Mouse (Mus musculus): ENCODE data around the gene Rai14. TPM values are rescaled to one million over a fixed set of nuclear protein-coding genes. Genes with fewer than 3 reads are reported as not detected.

Gene Rai14
- polyA plus RNA-seq, 1 experiment, result 27.4 TPM

GRCm38 (mm10) chr15:10640721-10641120, 73.7 kb downstream of the Rai14 start:
- Histone ChIP-seq H3K4me2 (ENCODE audit: low read depth) (no peak overlapping the region), H3K4me3 (no peak overlapping the region), H3K36me3 (ENCODE audit: control insufficient read depth, insufficient read depth) (peaks cover 14% of the 10 kb centered on the region), H3ac (ENCODE audit: control insufficient read depth, insufficient read length) (no peak overlapping the region), H3K27me3 (ENCODE audit: control insufficient read depth, insufficient read depth, insufficient read length) (no peaks in the 10 kb centered on the region), H3K79me2 (ENCODE audit: control insufficient read depth, insufficient read depth) (peaks cover 72% of the 10 kb centered on the region)
- no peak for TF ChIP-seq MYOD1 (IDR thresholded peaks at IDR 0.05; ENCODE audit: control insufficient read depth in 1 of 3, insufficient read length in 2 of 3, low read depth in 2 of 3)

- H3K79me2 ChIP-seq (ENCODE audit: control insufficient read depth, insufficient read depth), result peaks cover 51% of the 10 kb centered on the region
- no peak overlapping the region for H3ac ChIP-seq (ENCODE audit: control insufficient read depth, insufficient read length)
- peaks cover 11% of the 10 kb centered on the region for H3K36me3 ChIP-seq (ENCODE audit: control insufficient read depth, insufficient read depth)
- no peak overlapping the region for H3K4me3 ChIP-seq
- H3K27me3 ChIP-seq (ENCODE audit: control insufficient read depth, insufficient read depth, insufficient read length), result no peaks in the 10 kb centered on the region
- TF ChIP-seq TCF12 (IDR thresholded peaks at IDR 0.05; ENCODE audit: insufficient read depth, poor library complexity, severe bottlenecking) (no peak), REST (IDR thresholded peaks at IDR 0.05; ENCODE audit: insufficient read depth, insufficient read length) (no peak), MAX (IDR thresholded peaks at IDR 0.05; ENCODE audit: low read depth) (no peak), E2F4 (IDR thresholded peaks at IDR 0.05; ENCODE audit: insufficient read depth) (no peak), MYOG (IDR thresholded peaks at IDR 0.05; ENCODE audit: control insufficient read depth in 1 of 3, insufficient read depth in 1 of 3, insufficient read length in 2 of 3, low read depth in 2 of 3) (no peak), USF1 (IDR thresholded peaks at IDR 0.05; ENCODE audit: low read depth) (no peak), MYOD1 (IDR thresholded peaks at IDR 0.05; ENCODE audit: control insufficient read depth in 1 of 3, insufficient read length in 2 of 3, low read depth in 2 of 3) (no peak), POLR2A (IDR thresholded peaks at IDR 0.05; ENCODE audit: insufficient read length, low read depth) (no peak), POLR2AphosphoS2 (IDR thresholded peaks at IDR 0.05; ENCODE audit: insufficient read length, low read depth) (no peak), SRF (IDR thresholded peaks at IDR 0.05; ENCODE audit: control insufficient read depth, insufficient read length, low read depth) (no peak), TCF3 (IDR thresholded peaks at IDR 0.05; ENCODE audit: insufficient read length, low read depth) (no peak), CEBPB (IDR thresholded peaks at IDR 0.05; ENCODE audit: insufficient read depth, poor library complexity, severe bottlenecking) (no peak)
- no peak overlapping the region for H3K4me2 ChIP-seq (ENCODE audit: low read depth)
These were observed 77.1 kb downstream of the Rai14 start for GRCm38 (mm10) chr15:10637251-10637793.

GRCm38 (mm10) chr15:10636844-10637243, 77.6 kb downstream of the Rai14 start:
- no peak overlapping the region for H3ac ChIP-seq (ENCODE audit: control insufficient read depth, insufficient read length)
- peaks cover 50% of the 10 kb centered on the region for H3K79me2 ChIP-seq (ENCODE audit: control insufficient read depth, insufficient read depth)
- peaks cover 15% of the 10 kb centered on the region for H3K36me3 ChIP-seq (ENCODE audit: control insufficient read depth, insufficient read depth)
- H3K27me3 ChIP-seq (ENCODE audit: control insufficient read depth, insufficient read depth, insufficient read length), result no peaks in the 10 kb centered on the region
- TF ChIP-seq MYOG (IDR thresholded peaks at IDR 0.05; ENCODE audit: control insufficient read depth in 1 of 3, insufficient read depth in 1 of 3, insufficient read length in 2 of 3, low read depth in 2 of 3) (no peak), MAX (IDR thresholded peaks at IDR 0.05; ENCODE audit: low read depth) (no peak), TCF12 (IDR thresholded peaks at IDR 0.05; ENCODE audit: insufficient read depth, poor library complexity, severe bottlenecking) (no peak), SRF (IDR thresholded peaks at IDR 0.05; ENCODE audit: control insufficient read depth, insufficient read length, low read depth) (no peak), MYOD1 (IDR thresholded peaks at IDR 0.05; ENCODE audit: control insufficient read depth in 1 of 3, insufficient read length in 2 of 3, low read depth in 2 of 3) (no peak), POLR2A (IDR thresholded peaks at IDR 0.05; ENCODE audit: insufficient read length, low read depth) (no peak), REST (IDR thresholded peaks at IDR 0.05; ENCODE audit: insufficient read depth, insufficient read length) (no peak), E2F4 (IDR thresholded peaks at IDR 0.05; ENCODE audit: insufficient read depth) (no peak), POLR2AphosphoS2 (IDR thresholded peaks at IDR 0.05; ENCODE audit: insufficient read length, low read depth) (no peak), CEBPB (IDR thresholded peaks at IDR 0.05; ENCODE audit: insufficient read depth, poor library complexity, severe bottlenecking) (no peak), TCF3 (IDR thresholded peaks at IDR 0.05; ENCODE audit: insufficient read length, low read depth) (no peak), USF1 (IDR thresholded peaks at IDR 0.05; ENCODE audit: low read depth) (no peak)
- no peak overlapping the region for H3K4me3 ChIP-seq
- no peak overlapping the region for H3K4me2 ChIP-seq (ENCODE audit: low read depth)

GRCm38 (mm10) chr15:10635121-10635520, 79.3 kb downstream of the Rai14 start:
- TF ChIP-seq SRF (IDR thresholded peaks at IDR 0.05; ENCODE audit: control insufficient read depth, insufficient read length, low read depth) (no peak), USF1 (IDR thresholded peaks at IDR 0.05; ENCODE audit: low read depth) (no peak), MAX (IDR thresholded peaks at IDR 0.05; ENCODE audit: low read depth) (no peak), POLR2A (IDR thresholded peaks at IDR 0.05; ENCODE audit: insufficient read length, low read depth) (no peak), CEBPB (IDR thresholded peaks at IDR 0.05; ENCODE audit: insufficient read depth, poor library complexity, severe bottlenecking) (no peak), MYOG (IDR thresholded peaks at IDR 0.05; ENCODE audit: control insufficient read depth in 1 of 3, insufficient read depth in 1 of 3, insufficient read length in 2 of 3, low read depth in 2 of 3) (no peak), POLR2AphosphoS2 (IDR thresholded peaks at IDR 0.05; ENCODE audit: insufficient read length, low read depth) (no peak)
- H3K36me3 ChIP-seq (ENCODE audit: control insufficient read depth, insufficient read depth), result peaks cover 20% of the 10 kb centered on the region
- H3K4me2 ChIP-seq (ENCODE audit: low read depth), result no peak overlapping the region
- peaks cover 37% of the 10 kb centered on the region for H3K79me2 ChIP-seq (ENCODE audit: control insufficient read depth, insufficient read depth)
- no peak overlapping the region for H3K4me3 ChIP-seq
- no peaks in the 10 kb centered on the region for H3K27me3 ChIP-seq (ENCODE audit: control insufficient read depth, insufficient read depth, insufficient read length)
- H3ac ChIP-seq (ENCODE audit: control insufficient read depth, insufficient read length), result no peak overlapping the region

GRCm38 (mm10) chr15:10634176-10634575, 80.2 kb downstream of the Rai14 start:
- no peak for TF ChIP-seq SRF (IDR thresholded peaks at IDR 0.05; ENCODE audit: control insufficient read depth, insufficient read length, low read depth)
- TF ChIP-seq TCF12 (IDR thresholded peaks at IDR 0.05; ENCODE audit: insufficient read depth, poor library complexity, severe bottlenecking), result no peak
- no peak for TF ChIP-seq CEBPB (IDR thresholded peaks at IDR 0.05; ENCODE audit: insufficient read depth, poor library complexity, severe bottlenecking)
- no peak for TF ChIP-seq REST (IDR thresholded peaks at IDR 0.05; ENCODE audit: insufficient read depth, insufficient read length)
- no peak for TF ChIP-seq USF1 (IDR thresholded peaks at IDR 0.05; ENCODE audit: low read depth)
- no peak for TF ChIP-seq TCF3 (IDR thresholded peaks at IDR 0.05; ENCODE audit: insufficient read length, low read depth)
- TF ChIP-seq POLR2A (IDR thresholded peaks at IDR 0.05; ENCODE audit: insufficient read length, low read depth), result no peak
- no peak for TF ChIP-seq E2F4 (IDR thresholded peaks at IDR 0.05; ENCODE audit: insufficient read depth)
- TF ChIP-seq MAX (IDR thresholded peaks at IDR 0.05; ENCODE audit: low read depth), result no peak
- no peak for TF ChIP-seq MYOD1 (IDR thresholded peaks at IDR 0.05; ENCODE audit: control insufficient read depth in 1 of 3, insufficient read length in 2 of 3, low read depth in 2 of 3)
- no peak for TF ChIP-seq MYOG (IDR thresholded peaks at IDR 0.05; ENCODE audit: control insufficient read depth in 1 of 3, insufficient read depth in 1 of 3, insufficient read length in 2 of 3, low read depth in 2 of 3)
- TF ChIP-seq POLR2AphosphoS2 (IDR thresholded peaks at IDR 0.05; ENCODE audit: insufficient read length, low read depth), result no peak
- Histone ChIP-seq H3ac (ENCODE audit: control insufficient read depth, insufficient read length) (no peak overlapping the region), H3K4me2 (ENCODE audit: low read depth) (no peak overlapping the region), H3K4me3 (no peak overlapping the region), H3K27me3 (ENCODE audit: control insufficient read depth, insufficient read depth, insufficient read length) (no peaks in the 10 kb centered on the region), H3K36me3 (ENCODE audit: control insufficient read depth, insufficient read depth) (peaks cover 16% of the 10 kb centered on the region), H3K79me2 (ENCODE audit: control insufficient read depth, insufficient read depth) (peaks cover 27% of the 10 kb centered on the region)
